Mouse (Mus musculus) embryonic facial prominence, embryonic 12.5 days (tissue): Measurements from ENCODE around the gene Dlg2. TPM values are rescaled to one million over a fixed set of nuclear protein-coding genes. Genes with fewer than 3 reads are reported as not detected.

Experiments
- ATAC-seq: fragments of 200-750 bp; cut with Nextera tagmentation; 2 replicates; pipeline ENCODE4 v1.8.0; 2017; ENCODE audit not compliant: insufficient number of reproducible peaks, insufficient read depth, low FRiP score, low TSS enrichment
- H3K27ac ChIP-seq: fragments of 300-500 bp; sonication (generic); 2 replicates; pipeline ENCODE4 v1.5.1; 2016; ENCODE audit warnings: mild to moderate bottlenecking
- H3K27me3 ChIP-seq: fragments of 300-500 bp; sonication (generic); 2 replicates; pipeline ENCODE4 v1.6.1; 2016; ENCODE audit warnings: mild to moderate bottlenecking, moderate library complexity
- H3K36me3 ChIP-seq: fragments of 300-500 bp; sonication (generic); 2 replicates; pipeline ENCODE4 v1.6.1; 2016; ENCODE audit warnings: mild to moderate bottlenecking
- H3K4me1 ChIP-seq: fragments of 300-500 bp; sonication (generic); 2 replicates; pipeline ENCODE4 v1.6.1; 2016
- H3K4me2 ChIP-seq: fragments of 300-500 bp; sonication (generic); replicated peaks from 2 replicates; pipeline ENCODE4 v1.6.1; 2016; ENCODE audit warnings: mild to moderate bottlenecking, moderate library complexity
- H3K4me3 ChIP-seq: fragments of 300-500 bp; sonication (generic); 2 replicates; pipeline ENCODE4 v1.5.1; 2016; ENCODE audit warnings: mild to moderate bottlenecking
- H3K9ac ChIP-seq: fragments of 300-500 bp; sonication (generic); 2 replicates; pipeline ENCODE4 v1.6.1; 2016; ENCODE audit warnings: mild to moderate bottlenecking, moderate library complexity
- H3K9me3 ChIP-seq: fragments of 300-500 bp; sonication (generic); 2 replicates; pipeline ENCODE4 v1.6.1; 2016; ENCODE audit warnings: mild to moderate bottlenecking, moderate library complexity
- WGBS: fragments of 180-500 bp; shearing (Covaris S2); methylation state at CpG from one replicate; pipeline ENCODE4 v1.1.7; 2016; 5-methylcytosine and 5-hydroxymethylcytosine counted together
- polyA plus RNA-seq: library from polyadenylated mRNA; unstranded; fragments of >200 nt; fragmentation: Nextera tagmentation; extraction: Ambion mirVana; gene quantifications from 2 replicates; pipeline ENCODE4 v1.2.1, GENCODE M21; 2016

Gene Dlg2
- polyA plus RNA-seq, 1 experiment from 2014 or later: 11.0 TPM

DNA sequence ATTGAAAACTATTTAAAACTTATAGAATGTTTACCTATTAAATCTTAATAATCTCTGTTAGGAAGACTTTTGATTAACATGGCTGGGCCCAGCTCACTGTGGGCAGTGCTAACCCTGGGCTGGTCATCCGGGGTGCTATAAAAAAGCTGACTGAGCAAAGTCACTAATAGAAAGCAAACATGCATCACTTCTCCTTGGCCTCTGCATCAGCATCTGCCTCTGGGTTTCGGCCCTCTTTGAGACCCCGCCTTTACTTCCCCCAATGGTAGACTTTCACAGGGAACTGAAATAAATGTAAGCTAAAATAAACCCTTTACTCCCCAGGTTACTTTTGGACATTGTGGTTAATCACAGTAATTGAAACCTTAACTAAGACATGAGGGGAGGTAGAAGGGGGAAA, 1264.3 kb downstream of the Dlg2 start:
- 74% methylated on average over 3 of the region's 3 CpGs for WGBS
- no peak for ATAC-seq
- Histone ChIP-seq H3K27ac (no peak overlapping the region), H3K9ac (no peak overlapping the region), H3K4me2 (no peak overlapping the region), H3K9me3 (no peaks in the 10 kb centered on the region), H3K27me3 (no peaks in the 10 kb centered on the region), H3K36me3 (no peaks in the 10 kb centered on the region), H3K4me3 (no peak overlapping the region), H3K4me1 (no peaks in the 10 kb centered on the region)

- Histone ChIP-seq H3K4me3 (no peak overlapping the region), H3K9me3 (no peaks in the 10 kb centered on the region), H3K27ac (no peak overlapping the region), H3K9ac (no peak overlapping the region), H3K36me3 (no peaks in the 10 kb centered on the region), H3K4me2 (no peak overlapping the region), H3K4me1 (no peaks in the 10 kb centered on the region), H3K27me3 (no peaks in the 10 kb centered on the region)
- no peak for ATAC-seq
Observed at GRCm38 (mm10) chr7:91753151-91753861, 1276.8 kb downstream of the Dlg2 start.

GRCm38 (mm10) chr7:91767648-91768047, 1291.2 kb downstream of the Dlg2 start:
- Histone ChIP-seq H3K27ac (no peak overlapping the region), H3K9me3 (no peaks in the 10 kb centered on the region), H3K9ac (no peak overlapping the region), H3K4me1 (no peaks in the 10 kb centered on the region), H3K4me2 (no peak overlapping the region), H3K4me3 (no peak overlapping the region), H3K36me3 (no peaks in the 10 kb centered on the region), H3K27me3 (no peaks in the 10 kb centered on the region)
- ATAC-seq: no peak

GRCm38 (mm10) chr7:91778673-91779072, 1302.2 kb downstream of the Dlg2 start:
- Histone ChIP-seq H3K27ac (no peak overlapping the region), H3K36me3 (no peaks in the 10 kb centered on the region), H3K9me3 (no peaks in the 10 kb centered on the region), H3K4me2 (no peak overlapping the region), H3K27me3 (no peaks in the 10 kb centered on the region), H3K4me3 (no peak overlapping the region), H3K9ac (no peak overlapping the region), H3K4me1 (no peaks in the 10 kb centered on the region)
- ATAC-seq: no peak

- H3K4me3 ChIP-seq: no peak overlapping the region
- H3K9me3 ChIP-seq: no peaks in the 10 kb centered on the region
- no peak overlapping the region for H3K4me2 ChIP-seq
- WGBS: 83% methylated on average over 2 of the region's 2 CpGs
- ATAC-seq: no peak
- no peak overlapping the region for H3K27ac ChIP-seq
- H3K9ac ChIP-seq: no peak overlapping the region
- H3K36me3 ChIP-seq: no peaks in the 10 kb centered on the region
- no peaks in the 10 kb centered on the region for H3K27me3 ChIP-seq
- H3K4me1 ChIP-seq: no peaks in the 10 kb centered on the region
Observed at GRCm38 (mm10) chr7:91784617-91785016, 1308.1 kb downstream of the Dlg2 start.

DNA sequence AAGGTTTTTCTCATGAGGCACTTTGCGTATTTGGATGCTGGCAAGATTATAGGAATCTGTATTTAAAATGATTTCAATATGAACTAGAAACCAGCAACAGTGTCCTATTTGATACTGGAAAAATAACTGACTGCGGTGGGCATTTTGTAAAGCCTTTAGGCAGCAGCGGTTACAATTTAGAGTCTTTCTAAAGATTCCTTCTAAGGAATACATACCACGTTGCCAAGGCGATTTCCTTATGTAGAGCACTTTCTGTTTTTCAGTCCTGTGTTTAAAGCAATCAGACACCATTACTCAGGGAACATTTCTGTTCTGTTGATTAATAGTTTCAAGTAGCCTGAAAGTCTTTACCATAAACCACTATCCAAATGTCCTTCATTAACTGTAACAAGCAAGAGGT, 1309.0 kb downstream of the Dlg2 start:
- H3K4me1 ChIP-seq: no peaks in the 10 kb centered on the region
- H3K9me3 ChIP-seq: no peaks in the 10 kb centered on the region
- H3K27me3 ChIP-seq: no peaks in the 10 kb centered on the region
- no peak overlapping the region for H3K4me3 ChIP-seq
- H3K4me2 ChIP-seq: no peak overlapping the region
- 67% methylated on average over 5 of the region's 5 CpGs for WGBS
- H3K27ac ChIP-seq: no peak overlapping the region
- no peak for ATAC-seq
- H3K36me3 ChIP-seq: no peaks in the 10 kb centered on the region
- no peak overlapping the region for H3K9ac ChIP-seq

GRCm38 (mm10) chr7:91785871-91786270, 1309.4 kb downstream of the Dlg2 start:
- 64% methylated on average over 3 of the region's 3 CpGs for WGBS
- ATAC-seq: no peak
- H3K27ac ChIP-seq: no peak overlapping the region

GRCm38 (mm10) chr7:91790949-91791564, 1314.6 kb downstream of the Dlg2 start:
- WGBS: 76% methylated on average over 4 of the region's 4 CpGs

More at GRCm38 (mm10) chr7:91785871-91786270, 1309.4 kb downstream of the Dlg2 start:
- no peak overlapping the region for H3K4me3 ChIP-seq
- no peak overlapping the region for H3K4me2 ChIP-seq
- no peak overlapping the region for H3K9ac ChIP-seq
- H3K36me3 ChIP-seq: no peaks in the 10 kb centered on the region
- no peaks in the 10 kb centered on the region for H3K9me3 ChIP-seq
- H3K27me3 ChIP-seq: no peaks in the 10 kb centered on the region
- H3K4me1 ChIP-seq: no peaks in the 10 kb centered on the region

DNA sequence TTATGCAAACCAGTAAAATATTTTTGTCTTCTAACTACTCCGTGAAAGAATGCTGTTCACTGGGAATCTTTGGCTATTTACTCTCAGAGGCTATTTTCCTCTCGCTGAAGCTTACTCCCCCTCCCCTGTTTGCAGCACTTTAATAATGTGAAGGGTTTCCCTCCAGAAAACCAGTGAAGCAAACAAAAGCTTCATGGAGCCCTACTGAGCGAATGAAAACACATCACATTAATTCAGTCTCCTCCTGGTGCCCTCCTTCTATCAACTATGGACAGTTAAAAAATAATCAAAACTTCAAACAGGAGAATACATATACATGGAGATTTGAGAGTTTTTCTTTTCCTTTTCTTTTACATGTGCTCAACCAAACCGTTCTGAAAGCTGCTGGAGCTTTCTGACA, 1330.2 kb downstream of the Dlg2 start:
- Histone ChIP-seq H3K4me1 (no peaks in the 10 kb centered on the region), H3K27ac (no peak overlapping the region), H3K9ac (no peak overlapping the region), H3K4me3 (no peak overlapping the region), H3K36me3 (no peaks in the 10 kb centered on the region), H3K4me2 (no peak overlapping the region), H3K27me3 (no peaks in the 10 kb centered on the region), H3K9me3 (no peaks in the 10 kb centered on the region)
- WGBS: 32% methylated on average over 4 of the region's 4 CpGs
- ATAC-seq: no peak

More at GRCm38 (mm10) chr7:91790949-91791564, 1314.6 kb downstream of the Dlg2 start:
- Histone ChIP-seq H3K9ac (no peak overlapping the region), H3K27me3 (no peaks in the 10 kb centered on the region), H3K27ac (no peak overlapping the region), H3K36me3 (no peaks in the 10 kb centered on the region), H3K4me2 (no peak overlapping the region), H3K4me3 (no peak overlapping the region), H3K4me1 (no peaks in the 10 kb centered on the region), H3K9me3 (no peaks in the 10 kb centered on the region)
- no peak for ATAC-seq

- Histone ChIP-seq H3K27me3 (no peaks in the 10 kb centered on the region), H3K9ac (no peak overlapping the region)
- no peak for ATAC-seq
Observed at GRCm38 (mm10) chr7:91810774-91811173, 1334.3 kb downstream of the Dlg2 start.

DNA sequence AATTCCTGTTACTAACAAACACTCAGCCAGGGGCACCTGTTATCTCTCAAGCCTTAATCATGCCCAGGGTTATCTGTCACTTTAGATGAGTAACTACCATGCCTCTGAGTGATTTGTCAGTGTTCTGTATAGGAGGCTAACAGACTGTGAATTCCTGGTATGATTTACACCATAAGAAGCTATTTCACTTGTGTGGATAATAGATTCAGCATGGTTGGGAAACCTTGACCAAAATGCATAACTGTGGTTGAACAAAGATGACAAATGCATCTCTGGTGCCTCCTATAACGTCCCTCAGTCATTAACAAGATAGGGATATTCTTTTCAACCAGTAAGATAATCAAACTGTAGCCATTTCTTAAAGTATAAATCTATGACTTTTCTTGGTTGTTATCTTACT, 1341.5 kb downstream of the Dlg2 start:
- Histone ChIP-seq H3K4me3 (no peak overlapping the region), H3K9ac (no peak overlapping the region), H3K4me1 (no peaks in the 10 kb centered on the region), H3K27me3 (no peaks in the 10 kb centered on the region), H3K9me3 (no peaks in the 10 kb centered on the region), H3K36me3 (no peaks in the 10 kb centered on the region), H3K27ac (no peak overlapping the region), H3K4me2 (no peak overlapping the region)
- WGBS: 55% methylated on average over 1 of the region's 1 CpGs
- no peak for ATAC-seq

More at GRCm38 (mm10) chr7:91810774-91811173, 1334.3 kb downstream of the Dlg2 start:
- Histone ChIP-seq H3K4me2 (no peak overlapping the region), H3K4me1 (no peaks in the 10 kb centered on the region), H3K27ac (no peak overlapping the region), H3K36me3 (no peaks in the 10 kb centered on the region), H3K4me3 (no peak overlapping the region), H3K9me3 (no peaks in the 10 kb centered on the region)
- 54% methylated on average over 2 of the region's 2 CpGs for WGBS

DNA sequence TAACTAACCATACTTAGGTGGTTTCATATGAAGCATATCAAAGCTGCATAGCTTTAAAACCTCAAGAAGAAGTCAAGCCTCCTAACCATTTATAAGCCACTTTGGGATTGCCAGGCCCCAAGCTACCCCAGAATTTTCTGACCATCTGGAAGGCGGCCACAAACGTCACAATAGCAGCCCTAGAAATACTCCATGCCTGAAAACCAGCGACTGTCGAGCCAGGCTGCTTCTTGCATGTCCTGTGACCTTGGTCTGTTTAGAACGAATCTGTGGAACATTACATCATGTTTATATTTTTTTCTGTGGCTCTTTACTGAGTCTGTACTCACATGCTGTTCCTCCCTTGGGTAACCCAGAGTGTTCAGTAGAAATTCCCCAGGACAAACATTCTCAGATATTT, 1355.7 kb downstream of the Dlg2 start:
- Histone ChIP-seq H3K27me3 (no peaks in the 10 kb centered on the region), H3K27ac (no peak overlapping the region), H3K36me3 (no peaks in the 10 kb centered on the region), H3K4me2 (no peak overlapping the region), H3K4me3 (no peak overlapping the region), H3K9me3 (no peaks in the 10 kb centered on the region), H3K9ac (no peak overlapping the region), H3K4me1 (no peaks in the 10 kb centered on the region)
- WGBS: 52% methylated on average over 5 of the region's 5 CpGs
- no peak for ATAC-seq
